ENCODE assay signal across 9 mouse cellular contexts in genomic region chr7:16628096-16628771, GRCm38 (mm10). TPM values are rescaled to one million over a fixed set of nuclear protein-coding genes. Genes with fewer than 3 reads are reported as not detected.
DNase-seq lines count a peak whose midpoint lies in the region; ATAC-seq and TF ChIP-seq lines count a peak whose summit lies in the region.
"Had no signal": no experiment of that assay in that cellular context is flagged by ENCODE, and none has a peak within 500 bp of the region (broad histone marks: within the 10 kb centered on the region; RNA-seq: fewer than 3 reads in every experiment).

No protein-coding gene starts in this region.

- H3K27me3 ChIP-seq in spleen, adult 2 months (ENCODE audit: control insufficient read depth, insufficient read depth, low read length) = no peaks in the 10 kb centered on the region
- H3K27me3 ChIP-seq in forebrain, embryonic 16.5 days (replicated peaks; ENCODE audit: control insufficient read depth, insufficient read depth, low read length) = no peaks in the 10 kb centered on the region
- H3K27me3 ChIP-seq in limb, embryonic 11.5 days (ENCODE audit: control insufficient read depth, insufficient read depth, low read length) = no peaks in the 10 kb centered on the region
- no peaks in the 10 kb centered on the region for H3K27me3 ChIP-seq in midbrain, embryonic 16.5 days (ENCODE audit: control insufficient read depth, insufficient read depth, low read depth, low read length)
- H3K27me3 ChIP-seq in stomach, embryonic 15.5 days (replicated peaks) = no peaks in the 10 kb centered on the region
- H3K27me3 ChIP-seq: embryonic facial prominence, embryonic 15.5 days had no signal

- DNase-seq in spleen, adult 2 months (ENCODE audit: low read depth in 1 of 2, low spot score in 2 of 2) = peak; percentile 42 to 47
- no peak for DNase-seq in spleen, adult 12 weeks (ENCODE audit: low spot score)
- peak; percentile 65 to 68 for DNase-seq in cerebellum, adult 18-20 months
- DNase-seq in induced T-regulatory cell, adult 2 months (ENCODE audit: low read depth) = peak; percentile 89
- DNase-seq in limb, embryonic 11.5 days (ENCODE audit: low spot score) = peak; percentile 84

- no peak overlapping the region for H3K27ac ChIP-seq in spleen, adult 2 months (ENCODE audit: insufficient read depth, low read length)
- H3K27ac ChIP-seq in forebrain, embryonic 16.5 days (ENCODE audit: low read length) = no peak overlapping the region
- H3K27ac ChIP-seq in limb, embryonic 11.5 days (replicated peaks; ENCODE audit: low read depth, low read length) = no peak overlapping the region
- H3K27ac ChIP-seq in midbrain, embryonic 16.5 days (ENCODE audit: low read length) = 0 out of 2 replicates have a peak overlapping the region, but pooled peaks have one; percentile 39
- no peak overlapping the region for H3K27ac ChIP-seq in stomach, embryonic 15.5 days
- H3K27ac ChIP-seq: embryonic facial prominence, embryonic 15.5 days had no signal

- no peak for TF ChIP-seq POLR2A in spleen, adult 2 months (IDR thresholded peaks at IDR 0.05; ENCODE audit: low read depth, low read length)

- H3K4me3 ChIP-seq in spleen, adult 2 months (ENCODE audit: extremely low read depth, insufficient read depth, insufficient read length) = no peak overlapping the region
- no peak overlapping the region for H3K4me3 ChIP-seq in forebrain, embryonic 16.5 days (replicated peaks; ENCODE audit: low read length)
- no peak overlapping the region for H3K4me3 ChIP-seq in limb, embryonic 11.5 days (ENCODE audit: low read depth, low read length)
- no peak overlapping the region for H3K4me3 ChIP-seq in midbrain, embryonic 16.5 days (ENCODE audit: low read depth, low read length)
- no peak overlapping the region for H3K4me3 ChIP-seq in stomach, embryonic 15.5 days (replicated peaks)
- H3K4me3 ChIP-seq: embryonic facial prominence, embryonic 15.5 days had no signal

- no peaks in the 10 kb centered on the region for H3K4me1 ChIP-seq in spleen, adult 2 months (ENCODE audit: control insufficient read depth, insufficient read depth, insufficient read length)
- no peaks in the 10 kb centered on the region for H3K4me1 ChIP-seq in forebrain, embryonic 16.5 days (replicated peaks; ENCODE audit: control insufficient read depth, insufficient read depth, low read length)
- no peaks in the 10 kb centered on the region for H3K4me1 ChIP-seq in limb, embryonic 11.5 days (ENCODE audit: control insufficient read depth, insufficient read depth, low read length)
- H3K4me1 ChIP-seq in midbrain, embryonic 16.5 days (ENCODE audit: control insufficient read depth, insufficient read depth, low read length) = 0 out of 2 replicates have a peak, but pooled peaks cover 3% of the 10 kb centered on the region
- no peaks in the 10 kb centered on the region for H3K4me1 ChIP-seq in stomach, embryonic 15.5 days
- H3K4me1 ChIP-seq: embryonic facial prominence, embryonic 15.5 days had no signal

- no peaks in the 10 kb centered on the region for H3K36me3 ChIP-seq in spleen, adult 2 months (ENCODE audit: control insufficient read depth, insufficient read depth, low read length)
- H3K36me3 ChIP-seq in forebrain, embryonic 16.5 days (ENCODE audit: control insufficient read depth, insufficient read depth) = no peaks in the 10 kb centered on the region
- no peaks in the 10 kb centered on the region for H3K36me3 ChIP-seq in limb, embryonic 11.5 days (ENCODE audit: control insufficient read depth, insufficient read depth, low read length)
- no peaks in the 10 kb centered on the region for H3K36me3 ChIP-seq in midbrain, embryonic 16.5 days (ENCODE audit: control insufficient read depth, insufficient read depth, low read length)
- no peaks in the 10 kb centered on the region for H3K36me3 ChIP-seq in stomach, embryonic 15.5 days
- H3K36me3 ChIP-seq: embryonic facial prominence, embryonic 15.5 days had no signal

- TF ChIP-seq CTCF in spleen, adult 2 months (IDR thresholded peaks at IDR 0.05; ENCODE audit: extremely low read depth, insufficient read depth, insufficient read length, insufficient replicate concordance) = peak; percentile 45; the same call in 1 of the 2 replicates

- H3K9ac ChIP-seq in forebrain, embryonic 16.5 days (replicated peaks; ENCODE audit: low read depth, low read length) = no peak overlapping the region
- H3K9ac ChIP-seq in limb, embryonic 11.5 days (ENCODE audit: low read length) = no peak overlapping the region
- H3K9ac ChIP-seq in midbrain, embryonic 16.5 days (ENCODE audit: low read depth, low read length) = 0 out of 2 replicates have a peak overlapping the region, but pooled peaks have one; percentile 0
- H3K9ac ChIP-seq in stomach, embryonic 15.5 days = no peak overlapping the region
- H3K9ac ChIP-seq: embryonic facial prominence, embryonic 15.5 days had no signal

- WGBS in spleen, adult 2 months = 33% methylated on average over 12 of the region's 12 CpGs
- WGBS in forebrain, embryonic 16.5 days = 36% methylated on average over 12 of the region's 12 CpGs
- 37% methylated on average over 12 of the region's 12 CpGs for WGBS in limb, embryonic 11.5 days
- 38% methylated on average over 12 of the region's 12 CpGs for WGBS in midbrain, embryonic 16.5 days
- WGBS in stomach, embryonic 15.5 days = 33% methylated on average over 12 of the region's 12 CpGs

- H3K4me2 ChIP-seq in forebrain, embryonic 16.5 days (ENCODE audit: low read length) = peak overlapping the region; percentile 20
- no peak overlapping the region for H3K4me2 ChIP-seq in limb, embryonic 11.5 days (ENCODE audit: low read depth, severe bottlenecking)
- peak overlapping the region; percentile 40 for H3K4me2 ChIP-seq in midbrain, embryonic 16.5 days (ENCODE audit: low read length)
- H3K4me2 ChIP-seq in stomach, embryonic 15.5 days = no peak overlapping the region
- H3K4me2 ChIP-seq: embryonic facial prominence, embryonic 15.5 days had no signal

- H3K9me3 ChIP-seq in forebrain, embryonic 16.5 days (ENCODE audit: control insufficient read depth, low read length) = no peaks in the 10 kb centered on the region
- no peaks in the 10 kb centered on the region for H3K9me3 ChIP-seq in limb, embryonic 11.5 days (ENCODE audit: control insufficient read depth, low read length)
- no peaks in the 10 kb centered on the region for H3K9me3 ChIP-seq in midbrain, embryonic 16.5 days (replicated peaks; ENCODE audit: control insufficient read depth, low read length, poor library complexity, severe bottlenecking)
- no peaks in the 10 kb centered on the region for H3K9me3 ChIP-seq in stomach, embryonic 15.5 days
- H3K9me3 ChIP-seq: embryonic facial prominence, embryonic 15.5 days had no signal

- peak; percentile 91 for ATAC-seq in forebrain, embryonic 16.5 days
- ATAC-seq in limb, embryonic 11.5 days (ENCODE audit: insufficient number of reproducible peaks, low FRiP score, low TSS enrichment, low read depth) = no peak
- peak; percentile 86 for ATAC-seq in midbrain, embryonic 16.5 days
- peak; percentile 39; the same call in 1 of the 2 replicates for ATAC-seq in stomach, embryonic 15.5 days (ENCODE audit: insufficient read depth, low FRiP score, low read depth)

RNA-seq across cellular contexts. Expression of gene Arhgap35, which starts 13.4 kb away (rescaled TPM):
- polyA plus RNA-seq in spleen, adult 2 months (2012; rRNA removed) = 5.6 and 6.4 TPM in 2 replicates
- polyA plus RNA-seq in forebrain, embryonic 16.5 days (2015; fragmentation: Nextera tagmentation; extraction: Ambion mirVana) = 41.2 and 41.5 TPM in 2 replicates
- polyA plus RNA-seq in limb, embryonic 11.5 days (2014; fragmentation: Nextera tagmentation; extraction: Ambion mirVana) = 31.0 and 36.5 TPM in 2 replicates
- 32.2 and 34.7 TPM in 2 replicates for polyA plus RNA-seq in midbrain, embryonic 16.5 days (2015; fragmentation: Nextera tagmentation; extraction: Ambion mirVana)
- polyA plus RNA-seq in stomach, embryonic 15.5 days (2015; fragmentation: Nextera tagmentation; extraction: Ambion mirVana) = 12.0 and 13.0 TPM in 2 replicates

RNA-seq across cellular contexts. Expression of gene Ceacam15, which starts 47.3 kb away (rescaled TPM):
- polyA plus RNA-seq in spleen, adult 2 months (2012; rRNA removed) = not detected in 2 replicates
- not detected in 2 replicates for polyA plus RNA-seq in forebrain, embryonic 16.5 days (2015; fragmentation: Nextera tagmentation; extraction: Ambion mirVana)
- not detected in 2 replicates for polyA plus RNA-seq in limb, embryonic 11.5 days (2014; fragmentation: Nextera tagmentation; extraction: Ambion mirVana)
- not detected in 2 replicates for polyA plus RNA-seq in midbrain, embryonic 16.5 days (2015; fragmentation: Nextera tagmentation; extraction: Ambion mirVana)
- not detected in 2 replicates for polyA plus RNA-seq in stomach, embryonic 15.5 days (2015; fragmentation: Nextera tagmentation; extraction: Ambion mirVana)
- polyA plus RNA-seq: embryonic facial prominence, embryonic 15.5 days had no signal

Comparison
In these comparisons a context has a peak if more than half of its experiments do, and no peak if none do; other contexts are left out.
1. H3K4me2 ChIP-seq: peak in forebrain, embryonic 16.5 days (single experiment) and midbrain, embryonic 16.5 days (single experiment); none in limb, embryonic 11.5 days (single experiment) and stomach, embryonic 15.5 days (single experiment).